Mouse (Mus musculus): ENCODE measurements around the gene Zfp808. TPM values are rescaled to one million over a fixed set of nuclear protein-coding genes. Genes with fewer than 3 reads are reported as not detected.

Gene Zfp808
- 2.6 and 3.2 TPM in 2 replicates for polyA plus RNA-seq (2015; fragmentation: Nextera tagmentation; extraction: Ambion mirVana)

DNA sequence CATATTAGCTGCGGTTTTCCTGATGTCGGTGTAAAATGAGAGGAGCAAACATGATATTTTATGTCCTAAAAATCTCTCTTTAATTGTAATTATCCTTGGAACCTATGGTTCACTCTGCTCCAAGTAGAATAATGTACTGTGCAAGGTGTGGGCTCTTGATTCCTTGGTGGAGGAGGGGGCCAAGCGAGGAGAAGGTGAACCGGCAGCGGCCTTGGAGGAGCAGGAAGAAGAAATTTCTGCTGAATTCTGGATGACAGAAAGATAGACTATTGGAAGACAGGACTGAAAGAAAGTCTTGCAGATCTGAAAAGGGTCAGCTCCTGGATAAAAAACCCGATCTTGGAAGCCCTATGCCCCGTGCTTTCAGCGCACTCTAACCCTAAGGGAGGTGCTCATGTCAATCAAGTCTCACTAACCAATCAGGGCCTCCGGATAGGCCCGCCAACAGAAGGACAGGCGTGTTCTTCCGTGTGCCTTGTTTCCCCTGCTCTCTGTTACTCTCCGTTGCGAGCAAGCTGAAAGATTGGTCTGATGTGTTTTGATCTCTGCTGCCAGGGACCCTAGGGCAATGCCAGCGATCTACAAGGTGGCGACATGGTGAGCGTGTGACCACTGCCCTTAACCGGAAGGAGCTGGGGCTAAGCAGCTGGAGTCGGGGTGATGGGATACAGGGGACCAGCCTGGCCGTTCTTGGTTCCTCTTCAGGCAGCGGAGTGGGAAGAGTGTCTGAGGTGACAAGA lies at the start of gene Zfp808:
Zfp808 (plus strand) TSS at position 455 of the 740 bp plus-strand sequence.

Measured in urinary bladder, postnatal 0 days (tissue).